Mouse (Mus musculus) midbrain, embryonic 10.5 days (tissue): ENCODE data around the gene 4930402H24Rik. TPM values are rescaled to one million over a fixed set of nuclear protein-coding genes. Genes with fewer than 3 reads are reported as not detected.

ENCODE experiments used
- DNase-seq: peaks from one replicate; pipeline ENCODE4 v3.0.0-alpha.2; 2017; ENCODE audit warnings: low spot score
- H3K27ac ChIP-seq: fragments of 300-500 bp; sonication (generic); replicated peaks from 2 replicates; pipeline ENCODE4 v1.5.1; 2016; ENCODE audit warnings: mild to moderate bottlenecking
- H3K27me3 ChIP-seq: fragments of 300-500 bp; sonication (generic); 2 replicates; pipeline ENCODE4 v1.6.1; 2016; ENCODE audit warnings: low read depth, mild to moderate bottlenecking; ENCODE audit not compliant: poor library complexity, severe bottlenecking
- H3K36me3 ChIP-seq: fragments of 300-500 bp; sonication (generic); 2 replicates; pipeline ENCODE4 v1.6.1; 2016; ENCODE audit warnings: mild to moderate bottlenecking, moderate library complexity
- H3K4me1 ChIP-seq: fragments of 300-500 bp; sonication (generic); 2 replicates; pipeline ENCODE4 v1.6.1; 2016
- H3K4me3 ChIP-seq: fragments of 300-500 bp; sonication (generic); 2 replicates; pipeline ENCODE4 v1.5.1; 2016; ENCODE audit warnings: mild to moderate bottlenecking, moderate library complexity
- H3K9me3 ChIP-seq: fragments of 300-500 bp; sonication (generic); replicated peaks from 2 replicates; pipeline ENCODE4 v1.6.1; 2016; ENCODE audit warnings: mild to moderate bottlenecking
- WGBS: fragments of 180-500 bp; shearing (Covaris S2); methylation state at CpG from one replicate; pipeline ENCODE4 v1.1.7; 2016; 5-methylcytosine and 5-hydroxymethylcytosine counted together
- polyA plus RNA-seq: library from polyadenylated mRNA; unstranded; fragments of >200 nt; fragmentation: Nextera tagmentation; extraction: Ambion mirVana; gene quantifications from 2 replicates; pipeline ENCODE4 v1.2.1, GENCODE M21; 2016

Gene 4930402H24Rik
- polyA plus RNA-seq, 1 experiment from 2014 or later = 28.3 TPM

DNA sequence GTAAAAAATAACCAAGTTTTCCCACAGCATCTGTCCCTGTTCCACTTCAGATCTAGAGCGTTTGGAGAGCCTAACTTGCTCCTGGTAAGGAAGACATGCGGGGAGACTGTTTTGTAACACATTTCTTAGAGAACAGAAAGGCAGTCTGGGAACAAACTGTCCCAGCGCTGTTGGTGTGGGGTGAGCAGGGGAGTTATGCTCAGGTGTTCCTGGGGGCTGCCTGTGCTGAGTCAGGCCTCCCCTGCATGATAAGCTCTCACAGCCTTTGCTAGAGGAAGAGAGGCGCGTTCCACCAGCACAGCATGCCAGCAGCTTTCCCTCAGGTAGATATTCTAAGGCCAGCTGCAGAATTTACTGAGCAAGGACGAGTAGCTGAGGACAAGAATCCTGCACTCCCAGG is 168.2 kb downstream of the 4930402H24Rik start:
- WGBS = 83% methylated on average over 6 of the region's 6 CpGs
- H3K36me3 ChIP-seq = peaks cover 80% of the 10 kb centered on the region
- no peak overlapping the region for H3K4me3 ChIP-seq
- no peaks in the 10 kb centered on the region for H3K9me3 ChIP-seq
- H3K27me3 ChIP-seq = no peaks in the 10 kb centered on the region
- H3K4me1 ChIP-seq = peaks cover 13% of the 10 kb centered on the region
- no peak for DNase-seq
- H3K27ac ChIP-seq = no peak overlapping the region

DNA sequence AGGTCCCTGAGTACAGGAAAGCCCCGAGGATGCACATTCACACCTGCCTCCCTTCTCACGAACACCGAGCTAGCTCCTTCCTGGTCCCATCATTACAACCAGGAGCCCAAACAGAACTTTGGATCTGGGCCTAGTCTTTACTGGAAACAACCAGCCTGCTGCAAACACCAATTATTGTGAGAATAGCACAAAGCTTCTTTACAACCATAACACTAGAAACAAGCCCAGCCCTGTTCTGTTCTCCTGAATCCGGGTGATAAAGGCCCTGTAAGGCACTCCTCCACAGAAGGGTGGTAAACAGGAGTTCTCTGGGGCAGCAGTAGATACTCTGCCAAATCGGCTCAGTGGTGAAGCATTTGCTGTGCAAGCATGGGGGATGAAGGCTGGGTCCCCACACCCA is 170.9 kb downstream of the 4930402H24Rik start:
- no peak overlapping the region for H3K27ac ChIP-seq
- H3K4me1 ChIP-seq = peaks cover 7% of the 10 kb centered on the region
- no peak for DNase-seq
- peaks cover 85% of the 10 kb centered on the region for H3K36me3 ChIP-seq
- no peak overlapping the region for H3K4me3 ChIP-seq
- H3K9me3 ChIP-seq = no peaks in the 10 kb centered on the region
- 84% methylated on average over 5 of the region's 5 CpGs for WGBS
- H3K27me3 ChIP-seq = no peaks in the 10 kb centered on the region

DNA sequence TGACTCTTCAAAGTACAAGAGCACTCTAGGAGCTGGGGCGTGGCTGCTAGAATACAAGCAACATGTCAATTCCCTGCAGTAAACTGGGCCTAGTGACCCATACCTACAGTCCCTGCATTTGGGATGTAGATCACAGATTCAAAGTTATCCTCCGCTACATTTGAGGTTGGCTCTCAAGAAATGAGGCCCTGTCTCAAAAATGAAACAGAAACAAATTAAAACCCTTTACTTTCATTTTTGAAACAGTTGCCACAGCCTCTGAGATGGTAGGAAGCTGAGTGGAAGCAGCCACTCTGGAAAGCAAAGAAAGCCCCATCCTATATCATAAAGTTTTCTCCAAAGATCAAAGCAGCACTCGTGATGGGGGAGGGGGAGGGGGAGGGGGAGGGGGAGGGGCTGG is 172.8 kb downstream of the 4930402H24Rik start:
- peaks cover 86% of the 10 kb centered on the region for H3K36me3 ChIP-seq

DNA sequence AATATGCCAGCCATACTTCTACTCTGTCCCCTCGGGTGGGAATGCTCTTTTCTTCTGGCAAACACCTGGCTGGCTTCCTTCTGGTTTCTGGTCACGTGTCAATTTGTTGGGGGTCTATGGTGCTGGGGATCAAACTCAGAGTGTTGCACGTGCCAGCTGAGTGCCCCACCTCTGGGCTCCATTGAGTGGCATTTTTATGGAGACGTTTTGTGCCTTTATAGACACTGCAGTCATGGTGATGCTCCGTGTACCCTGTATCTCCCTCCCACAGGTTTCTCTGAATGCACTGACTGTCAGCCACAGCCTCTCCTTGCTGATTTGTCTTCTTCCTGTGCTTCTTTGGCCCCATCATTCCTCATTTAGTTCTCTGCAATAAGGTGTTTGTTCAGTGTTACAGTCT is 174.4 kb downstream of the 4930402H24Rik start:
- H3K4me3 ChIP-seq = no peak overlapping the region
- no peak for DNase-seq
- H3K4me1 ChIP-seq = no peaks in the 10 kb centered on the region
- H3K27ac ChIP-seq = no peak overlapping the region
- H3K36me3 ChIP-seq = peaks cover 86% of the 10 kb centered on the region
- 68% methylated on average over 5 of the region's 5 CpGs for WGBS
- H3K9me3 ChIP-seq = no peaks in the 10 kb centered on the region
- H3K27me3 ChIP-seq = no peaks in the 10 kb centered on the region

More for the DNA sequence above, 172.8 kb downstream of the 4930402H24Rik start:
- Histone ChIP-seq H3K9me3 (no peaks in the 10 kb centered on the region), H3K4me1 (no peaks in the 10 kb centered on the region), H3K4me3 (no peak overlapping the region), H3K27ac (no peak overlapping the region), H3K27me3 (no peaks in the 10 kb centered on the region)
- 94% methylated on average over 2 of the region's 3 CpGs for WGBS
- DNase-seq = no peak

DNA sequence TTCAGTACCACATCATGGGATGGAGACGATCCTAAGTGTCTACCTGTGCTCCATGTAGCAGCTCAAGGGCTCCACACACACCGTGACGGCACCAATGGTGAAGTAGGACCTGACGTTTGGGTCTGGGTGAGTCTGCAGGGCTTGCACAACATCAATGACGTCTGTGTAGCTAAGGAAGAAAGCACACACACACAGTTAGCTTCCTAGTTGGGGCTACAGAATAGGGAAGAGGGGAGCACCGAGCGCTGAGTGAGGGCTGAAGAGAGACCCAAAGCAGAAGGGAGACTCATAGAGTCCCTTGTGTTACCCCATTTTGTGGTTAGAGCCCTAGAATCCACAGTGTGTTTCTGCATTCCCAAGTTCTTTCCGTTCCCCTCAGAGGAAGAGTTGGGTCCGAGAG is 175.5 kb downstream of the 4930402H24Rik start:
- Histone ChIP-seq H3K36me3 (peaks cover 87% of the 10 kb centered on the region), H3K9me3 (no peaks in the 10 kb centered on the region), H3K27ac (no peak overlapping the region), H3K27me3 (no peaks in the 10 kb centered on the region), H3K4me3 (no peak overlapping the region), H3K4me1 (no peaks in the 10 kb centered on the region)
- 88% methylated on average over 9 of the region's 9 CpGs for WGBS
- DNase-seq = no peak

DNA sequence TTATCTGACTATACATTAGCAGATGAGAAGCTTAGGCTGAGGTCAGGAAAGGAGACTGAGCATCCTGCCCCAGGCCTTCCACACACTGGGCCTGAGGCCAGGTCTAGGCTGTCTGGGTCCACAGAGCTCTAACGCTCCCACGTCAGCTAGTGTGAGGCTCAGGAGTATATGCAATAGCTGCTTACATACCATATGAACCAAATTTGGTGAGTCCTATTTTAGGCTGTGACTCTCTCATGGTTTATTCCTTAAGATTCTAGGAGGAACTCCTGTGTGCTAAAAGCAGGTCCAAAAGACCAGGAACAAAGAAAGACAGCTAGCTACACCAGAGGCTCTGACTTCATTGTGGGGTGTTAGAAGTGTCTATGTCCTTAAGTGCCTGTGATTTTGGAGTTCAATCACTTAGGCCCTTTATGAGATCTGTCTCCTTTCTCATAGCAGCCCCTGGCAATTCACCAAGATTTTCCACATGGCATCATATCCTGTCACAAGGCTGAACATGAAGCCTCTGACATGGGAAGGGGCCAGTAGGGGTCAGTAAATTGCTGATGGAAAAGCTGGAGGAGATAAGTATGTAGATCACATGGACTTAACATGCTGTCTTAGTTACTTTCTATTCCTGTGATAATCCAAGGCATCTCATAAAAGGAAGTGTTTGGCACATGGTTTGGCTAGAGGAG is 177.2 kb downstream of the 4930402H24Rik start:
- DNase-seq = no peak
- Histone ChIP-seq H3K9me3 (no peaks in the 10 kb centered on the region), H3K4me3 (no peak overlapping the region), H3K4me1 (no peaks in the 10 kb centered on the region), H3K27ac (no peak overlapping the region), H3K36me3 (peaks cover 87% of the 10 kb centered on the region), H3K27me3 (no peaks in the 10 kb centered on the region)
- 99% methylated on average over 2 of the region's 2 CpGs for WGBS

DNA sequence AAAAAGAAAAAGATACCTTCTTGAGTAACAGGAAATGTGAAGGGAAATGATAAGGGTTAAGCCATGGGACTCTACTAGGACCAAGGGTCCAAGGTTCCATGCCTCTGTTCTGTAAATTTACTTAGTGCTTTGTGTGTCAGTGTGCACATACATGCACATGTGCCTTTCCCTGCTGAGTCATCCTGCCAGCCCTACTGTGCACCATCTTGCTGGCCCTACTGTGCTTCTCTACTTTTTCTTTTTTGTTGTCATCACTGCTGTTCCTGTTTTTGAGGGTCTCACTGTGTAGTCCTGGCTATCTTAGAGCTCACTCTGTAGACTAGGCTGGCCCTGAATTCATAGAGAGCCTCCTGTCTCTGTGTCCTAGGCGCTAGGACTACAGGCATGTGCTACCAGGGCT is 178.5 kb downstream of the 4930402H24Rik start:
- Histone ChIP-seq H3K4me3 (no peak overlapping the region), H3K27ac (no peak overlapping the region), H3K27me3 (no peaks in the 10 kb centered on the region), H3K9me3 (no peaks in the 10 kb centered on the region), H3K4me1 (no peaks in the 10 kb centered on the region), H3K36me3 (peaks cover 81% of the 10 kb centered on the region)
- 93% methylated on average over 1 of the region's 1 CpGs for WGBS
- DNase-seq = no peak

DNA sequence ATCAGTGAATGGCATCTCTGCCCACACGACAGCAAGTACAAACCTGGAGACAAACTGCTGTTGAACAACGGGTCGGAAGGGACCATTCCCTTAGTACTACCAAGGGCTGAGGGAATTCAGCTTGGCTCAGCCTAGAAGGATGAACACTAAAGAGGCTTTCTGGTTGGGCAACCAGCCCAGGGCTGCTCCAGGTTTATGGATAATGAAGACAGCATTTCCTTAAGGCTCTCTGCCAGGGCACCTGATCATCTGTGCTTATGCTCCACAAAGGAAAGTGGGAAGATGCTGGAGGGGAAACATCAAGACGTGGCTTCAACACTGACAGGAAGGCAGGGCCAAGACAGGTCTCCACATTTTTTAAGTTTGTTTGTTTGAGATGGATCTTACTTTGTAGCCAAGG is 181.8 kb downstream of the 4930402H24Rik start:
- H3K4me3 ChIP-seq = no peak overlapping the region
- WGBS = 85% methylated on average over 4 of the region's 4 CpGs
- H3K36me3 ChIP-seq = peaks cover 62% of the 10 kb centered on the region
- H3K4me1 ChIP-seq = no peaks in the 10 kb centered on the region
- H3K9me3 ChIP-seq = no peaks in the 10 kb centered on the region
- no peaks in the 10 kb centered on the region for H3K27me3 ChIP-seq
- no peak overlapping the region for H3K27ac ChIP-seq
- no peak for DNase-seq

DNA sequence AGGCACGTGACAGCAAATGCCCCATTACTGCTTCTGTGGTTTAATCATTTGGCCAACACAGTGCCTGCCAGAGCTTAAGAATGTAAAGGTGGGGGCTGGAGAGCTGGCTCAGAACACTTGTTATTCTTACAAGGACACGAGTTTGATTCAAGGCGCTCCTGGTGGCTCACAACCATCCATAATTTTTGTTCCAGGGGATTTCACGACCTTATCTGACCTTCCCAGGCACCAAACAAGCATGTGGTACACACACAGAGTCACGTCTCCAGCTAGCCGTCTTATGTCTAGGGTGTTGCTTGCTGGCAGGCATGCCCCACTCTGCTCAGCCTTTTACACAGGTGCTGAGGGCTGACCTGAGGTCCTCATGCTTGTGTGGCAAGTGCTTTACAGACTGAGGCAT is 188.3 kb downstream of the 4930402H24Rik start:
- Histone ChIP-seq H3K36me3 (peaks cover 41% of the 10 kb centered on the region), H3K27me3 (no peaks in the 10 kb centered on the region), H3K4me1 (no peaks in the 10 kb centered on the region), H3K4me3 (no peak overlapping the region), H3K27ac (no peak overlapping the region), H3K9me3 (no peaks in the 10 kb centered on the region)
- DNase-seq = no peak
- 79% methylated on average over 6 of the region's 6 CpGs for whole genome bisulfite sequencing

DNA sequence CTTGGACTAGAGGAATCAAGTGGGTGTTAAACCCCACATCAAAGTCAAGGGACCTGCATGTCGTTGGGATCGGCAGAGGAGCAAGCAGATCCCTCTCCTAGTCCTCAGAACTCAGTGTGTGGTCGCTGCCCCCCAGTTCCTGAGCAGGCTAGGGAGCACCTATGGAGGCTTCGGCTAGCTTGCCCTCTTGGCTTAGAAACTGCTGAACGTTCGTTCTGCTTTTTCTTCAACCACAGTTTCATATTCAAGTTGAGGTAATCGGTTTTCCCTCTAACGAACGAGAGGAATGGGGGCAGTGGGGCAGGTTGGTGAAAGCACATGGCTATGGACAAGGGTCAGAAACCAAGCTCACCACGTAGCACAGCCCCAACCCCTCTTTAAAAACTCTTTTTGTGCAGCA is 199.1 kb downstream of the 4930402H24Rik start:
- DNase-seq = no peak

DNA sequence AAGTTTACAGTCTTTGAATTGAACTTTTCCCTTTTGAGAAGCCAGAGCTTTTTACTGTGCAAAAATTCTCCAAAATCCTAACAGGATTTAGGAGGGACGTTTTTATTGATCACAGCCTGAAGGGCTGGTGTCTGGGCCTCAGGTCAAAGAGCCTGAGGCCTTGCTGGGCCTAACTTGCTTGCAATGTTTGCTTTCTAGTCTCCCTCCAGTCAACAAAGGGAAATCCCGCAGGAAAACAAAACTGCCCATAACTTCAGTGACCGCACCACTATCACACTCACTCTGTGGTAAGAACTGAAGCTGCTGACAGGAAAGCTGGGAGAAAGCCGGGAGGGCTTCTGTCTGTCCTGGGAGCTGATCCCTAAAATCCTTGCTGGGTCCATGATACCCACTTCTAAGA is 199.6 kb downstream of the 4930402H24Rik start:
- no peak for DNase-seq
- H3K4me1 ChIP-seq = peaks cover 9% of the 10 kb centered on the region
- peaks cover 23% of the 10 kb centered on the region for H3K36me3 ChIP-seq
- WGBS = 69% methylated on average over 4 of the region's 4 CpGs
- no peaks in the 10 kb centered on the region for H3K27me3 ChIP-seq
- H3K4me3 ChIP-seq = no peak overlapping the region
- no peaks in the 10 kb centered on the region for H3K9me3 ChIP-seq
- no peak overlapping the region; the same call in 1 of the 2 replicates for H3K27ac ChIP-seq

More for the DNA sequence above, 199.1 kb downstream of the 4930402H24Rik start:
- 71% methylated on average over 10 of the region's 10 CpGs for WGBS
- Histone ChIP-seq H3K9me3 (no peaks in the 10 kb centered on the region), H3K27me3 (no peaks in the 10 kb centered on the region), H3K4me3 (no peak overlapping the region), H3K36me3 (peaks cover 27% of the 10 kb centered on the region), H3K4me1 (peaks cover 9% of the 10 kb centered on the region), H3K27ac (no peak overlapping the region; the same call in 1 of the 2 replicates)

DNA sequence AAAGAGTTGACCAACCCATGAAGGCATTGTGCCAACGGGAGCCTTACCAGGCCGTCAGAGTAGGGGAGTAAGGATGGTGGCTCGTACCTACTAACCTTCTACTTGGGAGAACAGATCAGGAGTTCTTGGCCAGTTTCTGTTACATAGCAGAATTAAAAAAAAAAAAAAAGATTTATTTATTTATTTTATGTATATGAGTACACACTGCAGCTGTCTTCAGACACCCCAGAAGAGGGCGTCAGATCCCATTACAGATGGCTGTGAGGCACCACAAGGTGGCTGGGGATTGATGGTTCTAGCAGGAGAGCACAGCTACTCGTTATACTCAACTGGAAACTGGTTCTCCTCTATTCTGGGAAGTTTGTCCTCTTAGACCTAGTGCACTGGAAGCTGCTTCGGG is 201.0 kb downstream of the 4930402H24Rik start:
- peaks cover 7% of the 10 kb centered on the region; the same call in 1 of the 2 replicates for H3K27me3 ChIP-seq
- 73% methylated on average over 6 of the region's 6 CpGs for WGBS
- no peak overlapping the region for H3K27ac ChIP-seq
- no peaks in the 10 kb centered on the region for H3K9me3 ChIP-seq
- H3K4me3 ChIP-seq = no peak overlapping the region
- peaks cover 9% of the 10 kb centered on the region for H3K4me1 ChIP-seq
- H3K36me3 ChIP-seq = peaks cover 11% of the 10 kb centered on the region
- DNase-seq = no peak

DNA sequence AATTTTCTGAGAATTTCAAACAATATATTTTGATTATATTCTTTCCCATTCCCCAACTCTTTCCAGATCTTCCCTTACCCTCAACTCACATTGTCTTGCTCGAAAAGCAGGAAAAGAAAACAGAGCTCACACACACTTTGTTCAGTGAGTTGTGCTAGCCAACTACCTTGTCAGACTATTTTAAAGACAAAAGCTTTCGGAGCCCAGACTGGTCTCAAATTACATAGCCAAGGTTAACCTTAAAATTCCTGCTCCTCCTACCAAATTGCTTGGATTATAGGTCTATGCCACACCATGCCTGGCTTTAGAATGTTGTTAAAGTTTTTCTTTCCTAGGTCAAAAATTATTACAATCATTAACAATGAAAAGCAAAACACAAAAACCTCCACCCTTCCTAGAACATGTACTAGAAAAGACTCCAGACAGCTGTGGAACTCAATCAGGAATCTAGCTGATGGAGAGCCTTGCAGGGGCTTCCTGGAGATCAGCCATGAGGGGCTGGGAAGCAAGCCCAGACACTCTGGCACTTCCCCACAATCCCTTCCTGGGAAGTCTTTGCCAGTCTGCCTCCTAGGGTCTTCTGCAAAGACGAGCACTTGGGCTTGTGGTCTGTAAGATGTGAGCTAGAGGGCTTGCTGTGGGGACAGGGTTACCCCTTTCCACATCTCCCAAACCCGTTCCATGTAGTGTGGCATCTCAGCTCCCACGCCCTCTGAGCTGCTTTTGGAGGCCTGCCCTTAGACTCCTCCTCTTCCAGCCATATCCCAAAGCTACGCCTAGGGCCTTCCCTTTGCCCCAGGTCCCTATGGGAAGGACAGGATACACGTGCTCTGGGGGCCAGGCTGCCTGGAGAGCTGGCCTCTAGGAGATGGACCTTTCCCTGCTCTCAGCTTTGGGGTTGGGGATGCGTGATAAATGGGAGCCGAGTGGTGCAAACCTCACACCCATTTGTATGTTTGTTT is 201.9 kb downstream of the 4930402H24Rik start:
- Histone ChIP-seq H3K36me3 (peaks cover 4% of the 10 kb centered on the region; the same call in 1 of the 2 replicates), H3K27ac (no peak overlapping the region), H3K4me3 (no peak overlapping the region), H3K9me3 (no peaks in the 10 kb centered on the region), H3K4me1 (peaks cover 9% of the 10 kb centered on the region), H3K27me3 (peaks cover 16% of the 10 kb centered on the region)
- 77% methylated on average over 9 of the region's 9 CpGs for WGBS
- no peak for DNase-seq
